Mouse (Mus musculus): Measurements from ENCODE around the gene Cr1l. TPM values are rescaled to one million over a fixed set of nuclear protein-coding genes. Genes with fewer than 3 reads are reported as not detected.

Gene Cr1l
- polyA plus RNA-seq (2014; fragmentation: Illumina TruSeq; extraction: RNeasy Lipid Tissue Mini Kit (QIAGEN cat#74804); ENCODE audit: low read depth, low replicate concordance): 226 TPM

GRCm38 (mm10) chr1:195130953-195131674 lies at the start of gene Cr1l:
Gene Cr1l, minus strand, starts transcription at chr1:195131586.

DNA sequence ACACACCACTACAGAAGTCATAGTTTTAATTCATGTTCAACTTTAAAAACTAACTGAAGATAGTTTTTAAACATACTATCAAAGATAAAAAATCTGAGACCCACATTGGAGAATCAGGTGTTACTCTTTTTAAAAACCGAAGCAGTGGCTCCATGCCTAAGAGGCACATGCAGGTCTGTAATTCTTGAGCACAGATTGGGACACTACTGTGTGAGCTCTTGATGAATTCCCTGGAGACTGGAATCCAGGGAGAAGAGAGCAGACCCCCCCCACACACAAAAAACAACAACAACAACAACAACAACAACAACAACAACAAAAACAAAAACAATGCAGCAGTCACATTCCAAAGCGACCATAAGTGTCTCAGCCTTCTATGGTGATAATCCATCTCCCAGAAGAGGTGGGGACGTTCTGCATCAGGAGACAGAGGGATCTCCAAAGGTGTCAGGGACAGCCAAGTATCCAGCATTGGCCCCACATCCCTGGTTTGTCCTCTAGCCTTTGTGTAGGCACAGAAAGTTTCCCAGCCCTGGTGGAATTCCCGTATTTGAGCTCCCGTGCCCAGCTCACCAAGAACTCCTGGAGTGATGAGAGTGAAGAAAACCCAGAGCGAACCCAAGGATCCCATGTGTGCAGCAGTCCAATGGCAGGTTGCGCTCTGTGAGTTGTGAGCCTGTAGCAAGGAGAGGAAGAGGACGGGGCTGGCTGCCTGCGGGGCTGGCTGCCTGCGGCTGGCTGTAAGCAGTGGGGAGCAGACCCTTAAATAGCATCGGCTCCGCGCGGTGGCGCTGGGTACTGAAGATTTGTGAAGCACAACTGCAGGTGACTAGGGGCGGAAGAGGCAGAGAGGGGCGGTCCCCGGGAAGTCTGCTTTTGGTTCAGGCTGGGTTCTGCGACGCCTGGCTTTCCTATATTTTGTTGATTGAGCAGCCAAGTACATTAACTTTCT lies 44.9 kb upstream of the Cr1l start, which contains the start of gene Cr2:
TSS of gene Cr2 (minus strand) at position 737 of the 952 bp plus-strand sequence.

GRCm38 (mm10) chr1:195092220-195092720 lies 39.1 kb downstream of the Cr1l start, which contains the start of gene Cd46:
Gene Cd46, minus strand, starts transcription at chr1:195092249.

Other genes starting within 250 kb of the Cr1l start
- gene Cd34, start 192.8 kb downstream of the Cr1l start, polyA plus RNA-seq (2014; fragmentation: Illumina TruSeq; extraction: RNeasy Lipid Tissue Mini Kit (QIAGEN cat#74804); ENCODE audit: low read depth, low replicate concordance): 105 TPM
- 4.0 TPM for gene Cd46, start 39.3 kb downstream of the Cr1l start, polyA plus RNA-seq (2014; fragmentation: Illumina TruSeq; extraction: RNeasy Lipid Tissue Mini Kit (QIAGEN cat#74804); ENCODE audit: low read depth, low replicate concordance)
- gene Cr2, start 45.1 kb upstream of the Cr1l start, polyA plus RNA-seq (2014; fragmentation: Illumina TruSeq; extraction: RNeasy Lipid Tissue Mini Kit (QIAGEN cat#74804); ENCODE audit: low read depth, low replicate concordance): 2.3 TPM

Data from adrenal gland, adult 10 weeks (tissue).